Mouse (Mus musculus) limb, embryonic 14.5 days (tissue): Measurements from ENCODE around the gene A930009A15Rik. TPM values are rescaled to one million over a fixed set of nuclear protein-coding genes. Genes with fewer than 3 reads are reported as not detected.
A peak's percentile ranks its signal among the peaks of the same experiment; 100 is the strongest.

Experiments used
- ATAC-seq: fragments of 200-750 bp; cut with Nextera tagmentation; 2 replicates; pipeline ENCODE4 v1.8.0; 2017; ENCODE audit warnings: low read depth, moderate number of reproducible peaks, moderate TSS enrichment; ENCODE audit not compliant: low FRiP score
- DNase-seq: peaks from one replicate; pipeline ENCODE4 v3.0.0-alpha.2; 2015; ENCODE audit warnings: low spot score
- H3K27ac ChIP-seq: fragments of 300-500 bp; sonication (generic); replicated peaks from 2 replicates; pipeline ENCODE4 v1.5.1; 2014; ENCODE audit warnings: low read depth, mild to moderate bottlenecking, low read length, moderate library complexity, mixed read lengths
- H3K27me3 ChIP-seq: fragments of 300-500 bp; sonication (generic); 2 replicates; pipeline ENCODE4 v1.6.1; 2014; ENCODE audit warnings: low read length, mixed read lengths; ENCODE audit not compliant: control insufficient read depth, insufficient read depth
- H3K36me3 ChIP-seq: fragments of 300-500 bp; sonication (generic); 2 replicates; pipeline ENCODE4 v1.6.1; 2014; ENCODE audit warnings: mild to moderate bottlenecking, low read length, moderate library complexity, mixed read lengths; ENCODE audit not compliant: control insufficient read depth, insufficient read depth
- H3K4me1 ChIP-seq: fragments of 300-500 bp; sonication (generic); 2 replicates; pipeline ENCODE4 v1.6.1; 2014; ENCODE audit warnings: antibody characterized with exemption, low read length, mixed read lengths; ENCODE audit not compliant: control insufficient read depth, insufficient read depth
- H3K4me2 ChIP-seq: fragments of 300-500 bp; sonication (generic); replicated peaks from 2 replicates; pipeline ENCODE4 v1.6.1; 2014; ENCODE audit warnings: low read depth, mild to moderate bottlenecking, low read length, moderate library complexity; ENCODE audit not compliant: severe bottlenecking
- H3K4me3 ChIP-seq: fragments of 300-500 bp; sonication (generic); replicated peaks from 2 replicates; pipeline ENCODE4 v1.5.1; 2014; ENCODE audit warnings: low read length
- H3K9ac ChIP-seq: fragments of 300-500 bp; sonication (generic); 2 replicates; pipeline ENCODE4 v1.6.1; 2014; ENCODE audit warnings: mild to moderate bottlenecking, low read depth, low read length, moderate library complexity; ENCODE audit not compliant: severe bottlenecking
- H3K9me3 ChIP-seq: fragments of 300-500 bp; sonication (generic); 2 replicates; pipeline ENCODE4 v1.6.1; 2016; ENCODE audit warnings: low read length; ENCODE audit not compliant: control insufficient read depth
- POLR2A ChIP-seq: fragments of 200-500 bp; IDR thresholded peaks from 2 replicates; pipeline ENCODE4 v1.8.0; 2012; ENCODE audit warnings: inconsistent platforms, mild to moderate bottlenecking, moderate library complexity, borderline replicate concordance; ENCODE audit not compliant: insufficient read depth, insufficient read length; ENCODE audit errors: extremely low read depth
- WGBS: fragments of 180-500 bp; shearing (Covaris S2); extraction: QIAGEN DNeasy Blood & Tissue Kit; methylation state at CpG from one replicate; pipeline ENCODE4 v1.1.7; 2014; 5-methylcytosine and 5-hydroxymethylcytosine counted together
- polyA plus RNA-seq, 2 experiments: library from polyadenylated mRNA; depleted of rRNA in 1 of 2; stranded (reverse) in 1 of 2; unstranded in 1 of 2; fragments of >200 nt; fragmentation: Nextera tagmentation in 1 of 2; extraction: Ambion mirVana in 1 of 2; gene quantifications; 2 replicates each; pipeline versions ENCODE4 v1.2.1 to v1.2.3; 2012 to 2014

The A930009A15Rik gene
- polyA plus RNA-seq, 2 experiments = not detected

GRCm38 (mm10) chr10:115570577-115570976, 791 bp downstream of the A930009A15Rik start:
- no peak overlapping the region for H3K4me3 ChIP-seq
- ATAC-seq (no peak), DNase-seq (no peak)
- H3K27me3 ChIP-seq = no peaks in the 10 kb centered on the region
- H3K4me1 ChIP-seq = peaks cover 2% of the 10 kb centered on the region; the same call in 1 of the 2 replicates
- no peaks in the 10 kb centered on the region for H3K36me3 ChIP-seq
- WGBS = 76% methylated on average over 2 of the region's 2 CpGs
- no peak for TF ChIP-seq POLR2A
- no peak overlapping the region for H3K27ac ChIP-seq
- no peaks in the 10 kb centered on the region for H3K9me3 ChIP-seq
- H3K9ac ChIP-seq = no peak overlapping the region
- no peak overlapping the region for H3K4me2 ChIP-seq

- Histone ChIP-seq H3K27ac (no peak overlapping the region), H3K36me3 (no peaks in the 10 kb centered on the region), H3K9ac (no peak overlapping the region), H3K4me3 (no peak overlapping the region), H3K9me3 (no peaks in the 10 kb centered on the region), H3K27me3 (no peaks in the 10 kb centered on the region), H3K4me2 (no peak overlapping the region), H3K4me1 (peaks cover 2% of the 10 kb centered on the region; the same call in 1 of the 2 replicates)
- no peak for TF ChIP-seq POLR2A
- DNase-seq = no peak
- 30% methylated on average over 6 of the region's 6 CpGs for WGBS
- ATAC-seq = no peak
Measured at GRCm38 (mm10) chr10:115571317-115571716, 1.5 kb downstream of the A930009A15Rik start.

GRCm38 (mm10) chr10:115571734-115572440, 2.1 kb downstream of the A930009A15Rik start:
- no peak for ATAC-seq
- H3K9me3 ChIP-seq = no peaks in the 10 kb centered on the region
- no peaks in the 10 kb centered on the region for H3K27me3 ChIP-seq
- no peak for DNase-seq
- H3K4me1 ChIP-seq = peaks cover 2% of the 10 kb centered on the region; the same call in 1 of the 2 replicates
- no peak overlapping the region for H3K4me3 ChIP-seq
- H3K9ac ChIP-seq = no peak overlapping the region
- H3K27ac ChIP-seq = no peak overlapping the region
- H3K36me3 ChIP-seq = no peaks in the 10 kb centered on the region
- no peak for TF ChIP-seq POLR2A
- WGBS = 53% methylated on average over 3 of the region's 3 CpGs
- H3K4me2 ChIP-seq = no peak overlapping the region

- no peak for TF ChIP-seq POLR2A
- H3K9me3 ChIP-seq = no peaks in the 10 kb centered on the region
- H3K27ac ChIP-seq = no peak overlapping the region
- peaks cover 4% of the 10 kb centered on the region; the same call in 1 of the 2 replicates for H3K27me3 ChIP-seq
- no peak overlapping the region for H3K4me3 ChIP-seq
- 57% methylated on average over 7 of the region's 7 CpGs for WGBS
- H3K4me1 ChIP-seq = 0 out of 2 replicates have a peak, but pooled peaks cover 2% of the 10 kb centered on the region
- no peak overlapping the region for H3K9ac ChIP-seq
- H3K36me3 ChIP-seq = no peaks in the 10 kb centered on the region
- no peak overlapping the region for H3K4me2 ChIP-seq
- DNase-seq (no peak), ATAC-seq (no peak)
Measured at GRCm38 (mm10) chr10:115579076-115579475, 9.3 kb downstream of the A930009A15Rik start.

- Histone ChIP-seq H3K4me1 (0 out of 2 replicates have a peak, but pooled peaks cover 2% of the 10 kb centered on the region), H3K9me3 (no peaks in the 10 kb centered on the region), H3K36me3 (no peaks in the 10 kb centered on the region), H3K4me2 (no peak overlapping the region), H3K9ac (no peak overlapping the region), H3K27me3 (peaks cover 8% of the 10 kb centered on the region; the same call in 1 of the 2 replicates), H3K4me3 (no peak overlapping the region), H3K27ac (no peak overlapping the region)
- no peak for ATAC-seq
- peak; percentile 24 for DNase-seq
- 42% methylated on average over 7 of the region's 7 CpGs for WGBS
- TF ChIP-seq POLR2A = no peak
Measured at GRCm38 (mm10) chr10:115579494-115579893, 9.7 kb downstream of the A930009A15Rik start.
